9 mouse cellular contexts compared by ENCODE assay signal in genomic region chr16:20746641-20747040, GRCm38 (mm10). TPM values are rescaled to one million over a fixed set of nuclear protein-coding genes. Genes with fewer than 3 reads are reported as not detected.
DNase-seq lines count a peak whose midpoint lies in the region; ATAC-seq and TF ChIP-seq lines count a peak whose summit lies in the region.
"Had no signal": no experiment of that assay in that cellular context is flagged by ENCODE, and none has a peak within 500 bp of the region (broad histone marks: within the 10 kb centered on the region; RNA-seq: fewer than 3 reads in every experiment).

No protein-coding gene starts in this region.

- TF ChIP-seq CTCF in forebrain, postnatal 0 days (IDR thresholded peaks at IDR 0.05; ENCODE audit: low read depth), result no peak
- TF ChIP-seq CTCF in layer of hippocampus, adult 2 months (conservative IDR thresholded peaks at IDR 0.05), result no peak

- ATAC-seq in limb, embryonic 14.5 days (ENCODE audit: low FRiP score, low read depth), result peak; percentile 56
- peak; percentile 77 for ATAC-seq in forebrain, postnatal 0 days
- ATAC-seq in liver, embryonic 11.5 days (replicated peaks; ENCODE audit: low FRiP score), result no peak

- no peak overlapping the region for H3K27ac ChIP-seq in limb, embryonic 14.5 days (replicated peaks; ENCODE audit: low read depth, low read length)
- H3K27ac ChIP-seq in limb, embryonic 10.5 days, result no peak overlapping the region
- no peak overlapping the region for H3K27ac ChIP-seq in forebrain, postnatal 0 days (ENCODE audit: low read depth, low read length)
- peak overlapping the region; percentile 76 for H3K27ac ChIP-seq in layer of hippocampus, adult 2 months
- H3K27ac ChIP-seq in liver, embryonic 11.5 days (ENCODE audit: low read depth, low read length), result no peak overlapping the region
- H3K27ac ChIP-seq: heart, embryonic 15.5 days had no signal

- 70% methylated on average over 6 of the region's 6 CpGs for WGBS in limb, embryonic 14.5 days
- WGBS in limb, embryonic 10.5 days, result 80% methylated on average over 6 of the region's 6 CpGs
- 29% methylated on average over 6 of the region's 6 CpGs for WGBS in forebrain, postnatal 0 days
- 75% methylated on average over 6 of the region's 6 CpGs for WGBS in liver, embryonic 11.5 days

- H3K27me3 ChIP-seq in limb, embryonic 14.5 days (ENCODE audit: control insufficient read depth, insufficient read depth, low read length), result no peaks in the 10 kb centered on the region
- no peaks in the 10 kb centered on the region for H3K27me3 ChIP-seq in limb, embryonic 10.5 days (ENCODE audit: low read depth, poor library complexity, severe bottlenecking)
- H3K27me3 ChIP-seq in forebrain, postnatal 0 days (ENCODE audit: insufficient read depth, low read length), result no peaks in the 10 kb centered on the region
- H3K27me3 ChIP-seq in liver, embryonic 11.5 days (replicated peaks; ENCODE audit: control insufficient read depth, insufficient read depth, low read length), result peaks cover 4% of the 10 kb centered on the region; the same call in 1 of the 2 replicates

- no peak for TF ChIP-seq POLR2A in limb, embryonic 14.5 days (IDR thresholded peaks at IDR 0.05; ENCODE audit: borderline replicate concordance, extremely low read depth, insufficient read depth, insufficient read length)

- H3K9me3 ChIP-seq in limb, embryonic 14.5 days (ENCODE audit: control insufficient read depth, low read length), result no peaks in the 10 kb centered on the region
- no peaks in the 10 kb centered on the region for H3K9me3 ChIP-seq in limb, embryonic 10.5 days (replicated peaks)
- H3K9me3 ChIP-seq in forebrain, postnatal 0 days (ENCODE audit: low read length), result no peaks in the 10 kb centered on the region
- no peaks in the 10 kb centered on the region for H3K9me3 ChIP-seq in liver, embryonic 11.5 days (ENCODE audit: control insufficient read depth, low read length)
- H3K9me3 ChIP-seq: heart, embryonic 15.5 days had no signal

- no peak overlapping the region for H3K4me3 ChIP-seq in limb, embryonic 14.5 days (replicated peaks; ENCODE audit: low read length)
- H3K4me3 ChIP-seq in limb, embryonic 10.5 days, result no peak overlapping the region
- no peak overlapping the region for H3K4me3 ChIP-seq in forebrain, postnatal 0 days (ENCODE audit: low read depth, low read length)
- H3K4me3 ChIP-seq in layer of hippocampus, adult 2 months, result no peak overlapping the region
- no peak overlapping the region for H3K4me3 ChIP-seq in liver, embryonic 11.5 days (ENCODE audit: low read depth, low read length)
- H3K4me3 ChIP-seq: heart, embryonic 15.5 days had no signal

- no peak overlapping the region for H3K9ac ChIP-seq in limb, embryonic 14.5 days (ENCODE audit: low read depth, low read length, severe bottlenecking)
- no peak overlapping the region for H3K9ac ChIP-seq in forebrain, postnatal 0 days
- no peak overlapping the region for H3K9ac ChIP-seq in liver, embryonic 11.5 days (ENCODE audit: low read depth, low read length)
- H3K9ac ChIP-seq: heart, embryonic 15.5 days had no signal

- no peaks in the 10 kb centered on the region for H3K36me3 ChIP-seq in limb, embryonic 14.5 days (ENCODE audit: control insufficient read depth, insufficient read depth, low read length)
- H3K36me3 ChIP-seq in limb, embryonic 10.5 days, result no peaks in the 10 kb centered on the region
- no peaks in the 10 kb centered on the region for H3K36me3 ChIP-seq in forebrain, postnatal 0 days (ENCODE audit: insufficient read depth)
- H3K36me3 ChIP-seq in liver, embryonic 11.5 days (ENCODE audit: control insufficient read depth, insufficient read depth, low read length), result no peaks in the 10 kb centered on the region
- H3K36me3 ChIP-seq: heart, embryonic 15.5 days had no signal

- no peak overlapping the region for H3K4me2 ChIP-seq in limb, embryonic 14.5 days (replicated peaks; ENCODE audit: low read depth, low read length, severe bottlenecking)
- H3K4me2 ChIP-seq in forebrain, postnatal 0 days (ENCODE audit: low read depth), result no peak overlapping the region
- H3K4me2 ChIP-seq in liver, embryonic 11.5 days, result no peak overlapping the region
- H3K4me2 ChIP-seq: heart, embryonic 15.5 days had no signal

- H3K4me1 ChIP-seq in limb, embryonic 14.5 days (ENCODE audit: control insufficient read depth, insufficient read depth, low read length), result peaks cover 3% of the 10 kb centered on the region; the same call in 1 of the 2 replicates
- H3K4me1 ChIP-seq in limb, embryonic 10.5 days, result peaks cover 6% of the 10 kb centered on the region
- no peaks in the 10 kb centered on the region for H3K4me1 ChIP-seq in forebrain, postnatal 0 days (ENCODE audit: insufficient read depth)
- no peaks in the 10 kb centered on the region for H3K4me1 ChIP-seq in liver, embryonic 11.5 days (replicated peaks; ENCODE audit: control insufficient read depth, insufficient read depth, low read length)
- H3K4me1 ChIP-seq: heart, embryonic 15.5 days had no signal

- DNase-seq in limb, embryonic 14.5 days (ENCODE audit: low spot score), result peak; percentile 68
- DNase-seq in limb, embryonic 10.5 days (ENCODE audit: low spot score), result no peak
- DNase-seq in forebrain, postnatal 0 days, result peak; percentile 74
- peak; percentile 67 to 83 for DNase-seq in layer of hippocampus, adult 2 months (ENCODE audit: low spot score in 2 of 2)
- peak; percentile 69 for DNase-seq in lung, postnatal 25 days (ENCODE audit: low spot score)
- no peak for DNase-seq in spleen, postnatal 36 days (ENCODE audit: low spot score in 2 of 2)
- no peak for DNase-seq in liver, embryonic 11.5 days (ENCODE audit: low spot score)
- DNase-seq in cerebellum, adult 9-11 months, result no peak

RNA-seq across cellular contexts. Expression of gene Thpo, which starts 12.3 kb away (rescaled TPM):
- 3.8 and 4.5 TPM in 2 replicates for polyA plus RNA-seq in limb, embryonic 14.5 days (2012; rRNA removed)
- 0.78 and 1.4 TPM in 2 replicates for polyA plus RNA-seq in limb, embryonic 14.5 days (2014; fragmentation: Nextera tagmentation; extraction: Ambion mirVana)
- 0.21 and 0.54 TPM in 2 replicates for polyA plus RNA-seq in limb, embryonic 10.5 days (2016; fragmentation: Nextera tagmentation; extraction: Ambion mirVana)
- 0.69 and 1.0 TPM in 2 replicates for total RNA-seq in forebrain, postnatal 0 days (2014; rRNA removed)
- 0.51 and 0.52 TPM in 2 replicates for polyA plus RNA-seq in forebrain, postnatal 0 days (2015; fragmentation: Nextera tagmentation; extraction: Ambion mirVana)
- total RNA-seq in layer of hippocampus, adult 2 months (2021), result 10 to 100 TPM; 12.5 to 16.2 TPM
- 4.1 and 4.3 TPM in 2 replicates for polyA plus RNA-seq in liver, embryonic 11.5 days (2014; fragmentation: Nextera tagmentation; extraction: Ambion mirVana)

RNA-seq across cellular contexts. Expression of gene Chrd, which starts 13.7 kb away (rescaled TPM):
- polyA plus RNA-seq in limb, embryonic 14.5 days (2012; rRNA removed), result 38.9 and 47.1 TPM in 2 replicates
- 11.5 and 11.6 TPM in 2 replicates for polyA plus RNA-seq in limb, embryonic 14.5 days (2014; fragmentation: Nextera tagmentation; extraction: Ambion mirVana)
- polyA plus RNA-seq in limb, embryonic 10.5 days (2016; fragmentation: Nextera tagmentation; extraction: Ambion mirVana), result 0.41 and 1.6 TPM in 2 replicates
- total RNA-seq in forebrain, postnatal 0 days (2014; rRNA removed), result 15.8 and 15.9 TPM in 2 replicates
- polyA plus RNA-seq in forebrain, postnatal 0 days (2015; fragmentation: Nextera tagmentation; extraction: Ambion mirVana), result 3.4 and 3.6 TPM in 2 replicates
- 10 to 100 TPM; 87.0 to 90.7 TPM for total RNA-seq in layer of hippocampus, adult 2 months (2021)
- polyA plus RNA-seq in liver, embryonic 11.5 days (2014; fragmentation: Nextera tagmentation; extraction: Ambion mirVana), result 0.77 and 0.93 TPM in 2 replicates

RNA-seq across cellular contexts. Expression of gene Clcn2, which starts 29.1 kb away (rescaled TPM):
- 72.9 and 102 TPM in 2 replicates for polyA plus RNA-seq in limb, embryonic 14.5 days (2012; rRNA removed)
- 17.1 and 21.6 TPM in 2 replicates for polyA plus RNA-seq in limb, embryonic 14.5 days (2014; fragmentation: Nextera tagmentation; extraction: Ambion mirVana)
- 14.1 and 18.5 TPM in 2 replicates for polyA plus RNA-seq in limb, embryonic 10.5 days (2016; fragmentation: Nextera tagmentation; extraction: Ambion mirVana)
- 41.9 and 47.9 TPM in 2 replicates for total RNA-seq in forebrain, postnatal 0 days (2014; rRNA removed)
- 10.7 and 14.1 TPM in 2 replicates for polyA plus RNA-seq in forebrain, postnatal 0 days (2015; fragmentation: Nextera tagmentation; extraction: Ambion mirVana)
- total RNA-seq in layer of hippocampus, adult 2 months (2021), result 10 to 100 TPM; 74.2 to 79.5 TPM
- 14.4 and 15.3 TPM in 2 replicates for polyA plus RNA-seq in liver, embryonic 11.5 days (2014; fragmentation: Nextera tagmentation; extraction: Ambion mirVana)

RNA-seq across cellular contexts. Expression of gene Polr2h, which starts 29.2 kb away (rescaled TPM):
- 65.1 and 77.0 TPM in 2 replicates for polyA plus RNA-seq in limb, embryonic 14.5 days (2012; rRNA removed)
- polyA plus RNA-seq in limb, embryonic 14.5 days (2014; fragmentation: Nextera tagmentation; extraction: Ambion mirVana), result 112 and 121 TPM in 2 replicates
- 148 and 173 TPM in 2 replicates for polyA plus RNA-seq in limb, embryonic 10.5 days (2016; fragmentation: Nextera tagmentation; extraction: Ambion mirVana)
- 43.7 and 55.3 TPM in 2 replicates for total RNA-seq in forebrain, postnatal 0 days (2014; rRNA removed)
- 87.4 and 103 TPM in 2 replicates for polyA plus RNA-seq in forebrain, postnatal 0 days (2015; fragmentation: Nextera tagmentation; extraction: Ambion mirVana)
- total RNA-seq in layer of hippocampus, adult 2 months (2021), result 10 to 100 TPM; 26.1 TPM
- polyA plus RNA-seq in liver, embryonic 11.5 days (2014; fragmentation: Nextera tagmentation; extraction: Ambion mirVana), result 124 and 127 TPM in 2 replicates

RNA-seq across cellular contexts. Expression of gene Fam131a, which starts 53.6 kb away (rescaled TPM):
- polyA plus RNA-seq in limb, embryonic 14.5 days (2012; rRNA removed), result 15.6 and 21.3 TPM in 2 replicates
- polyA plus RNA-seq in limb, embryonic 14.5 days (2014; fragmentation: Nextera tagmentation; extraction: Ambion mirVana), result 10.3 and 11.0 TPM in 2 replicates
- 2.7 and 3.8 TPM in 2 replicates for polyA plus RNA-seq in limb, embryonic 10.5 days (2016; fragmentation: Nextera tagmentation; extraction: Ambion mirVana)
- total RNA-seq in forebrain, postnatal 0 days (2014; rRNA removed), result 169 and 200 TPM in 2 replicates
- 81.6 and 89.9 TPM in 2 replicates for polyA plus RNA-seq in forebrain, postnatal 0 days (2015; fragmentation: Nextera tagmentation; extraction: Ambion mirVana)
- 100 to 1,000 TPM; 450 to 457 TPM for total RNA-seq in layer of hippocampus, adult 2 months (2021)
- 2.1 TPM in 2 replicates for polyA plus RNA-seq in liver, embryonic 11.5 days (2014; fragmentation: Nextera tagmentation; extraction: Ambion mirVana)

Comparison
In these comparisons a context has a peak if more than half of its experiments do, and no peak if none do; other contexts are left out.
1. DNase-seq: peak in limb, embryonic 14.5 days (single experiment), forebrain, postnatal 0 days (single experiment), layer of hippocampus, adult 2 months (2 of 2) and lung, postnatal 25 days (single experiment); none in limb, embryonic 10.5 days (single experiment), spleen, postnatal 36 days (0 of 2), liver, embryonic 11.5 days (single experiment) and cerebellum, adult 9-11 months (single experiment).